Mouse (Mus musculus): ENCODE measurements around the gene Psma2. TPM values are rescaled to one million over a fixed set of nuclear protein-coding genes. Genes with fewer than 3 reads are reported as not detected.

The Psma2 gene
- 100 to 1,000 TPM; 145 to 178 TPM for polyA plus RNA-seq (2017; shearing (Covaris generic))

DNA sequence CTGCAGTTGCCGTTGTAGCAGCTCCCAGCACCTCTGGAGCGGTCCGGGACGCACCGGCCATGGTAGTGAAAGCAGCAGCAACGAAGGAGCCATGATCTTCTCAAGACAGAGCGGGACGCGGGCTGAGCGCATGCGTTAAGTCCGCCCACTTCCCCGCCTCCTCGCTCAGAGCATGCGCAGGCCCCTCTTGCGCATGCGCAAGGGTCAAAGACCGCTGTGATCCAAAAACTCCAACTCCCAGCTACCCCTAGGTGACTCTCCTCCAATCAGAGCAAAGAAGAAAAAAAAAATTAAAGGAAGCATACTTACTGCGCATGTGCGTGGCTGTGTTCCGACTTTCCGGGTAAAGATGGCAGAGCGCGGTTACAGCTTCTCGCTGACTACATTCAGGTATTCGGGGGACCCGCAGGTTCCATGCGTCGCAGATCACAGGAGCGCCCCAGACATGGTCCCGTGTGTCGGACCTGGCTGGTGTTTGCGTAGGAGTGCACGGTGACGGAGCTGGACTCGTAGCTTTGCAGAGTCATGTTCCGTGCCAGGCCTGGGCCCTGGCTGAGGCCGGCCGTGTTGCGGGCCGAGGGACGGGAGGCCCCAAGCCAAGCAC, at the start of gene Psma2, which contains the start of gene Mrpl32:
TSS of gene Psma2 (plus strand) at position 315 of the 604 bp plus-strand sequence.
TSS of gene Mrpl32 (minus strand) at position 240 of the 604 bp plus-strand sequence.
- ATAC-seq = peak; percentile 86

DNA sequence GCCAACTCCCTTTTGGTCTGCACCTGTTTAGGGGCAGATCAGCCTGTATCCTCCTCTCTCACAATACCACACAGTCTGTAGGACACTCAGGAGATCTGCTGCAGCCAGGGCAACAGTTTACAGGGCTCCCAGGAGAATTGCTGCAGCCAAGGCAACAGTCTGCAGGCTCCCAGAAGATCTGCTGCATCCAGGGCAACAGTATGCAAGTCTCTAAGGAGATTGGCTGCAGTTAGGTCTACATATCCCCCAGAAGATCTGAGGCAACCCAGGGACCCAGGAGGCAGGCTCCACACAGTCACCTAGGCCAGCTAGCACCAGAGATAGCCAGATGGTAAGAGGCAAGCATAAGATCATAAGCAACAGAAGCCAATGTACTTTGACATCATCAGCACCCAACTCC, 38.9 kb upstream of the Psma2 start:
- ATAC-seq = no peak

DNA sequence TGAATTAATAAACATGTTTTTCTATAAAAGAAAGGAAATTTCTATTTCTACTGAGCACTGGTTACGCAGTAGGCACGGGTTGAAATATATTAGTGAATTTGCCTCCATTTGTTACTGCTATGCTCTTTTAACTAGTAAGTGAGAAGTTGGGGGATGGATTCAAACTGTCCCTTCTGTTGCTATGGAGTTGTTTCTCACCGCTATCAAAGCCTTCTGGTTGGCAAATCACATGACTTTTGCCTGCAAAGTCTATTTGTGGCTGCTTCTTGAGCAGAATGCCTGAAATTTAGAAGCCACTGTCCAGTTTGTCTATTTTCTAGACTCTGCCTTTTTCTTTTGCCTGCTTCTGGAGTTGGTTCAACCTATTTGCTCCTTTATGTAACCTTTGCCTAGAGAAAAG, 32.6 kb upstream of the Psma2 start:
- no peak for ATAC-seq

DNA sequence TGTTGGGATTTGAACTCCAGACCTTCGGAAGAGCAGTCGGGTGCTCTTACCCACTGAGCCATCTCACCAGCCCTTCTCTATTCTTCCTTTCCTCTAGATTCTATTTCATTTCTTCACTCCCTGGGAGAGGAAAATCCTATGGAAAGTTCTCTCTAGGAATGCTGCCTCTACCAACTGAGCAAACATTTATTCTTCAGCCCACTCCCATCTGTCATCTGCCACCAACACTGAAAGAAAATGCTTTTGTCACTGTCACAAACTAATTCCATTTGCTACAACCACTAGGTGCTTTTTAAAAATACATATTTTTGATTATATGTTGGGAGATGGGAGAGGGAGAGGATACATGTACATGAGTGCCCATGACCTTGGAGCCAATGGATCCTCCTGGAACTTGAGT, 10.3 kb upstream of the Psma2 start:
- no peak for ATAC-seq

DNA sequence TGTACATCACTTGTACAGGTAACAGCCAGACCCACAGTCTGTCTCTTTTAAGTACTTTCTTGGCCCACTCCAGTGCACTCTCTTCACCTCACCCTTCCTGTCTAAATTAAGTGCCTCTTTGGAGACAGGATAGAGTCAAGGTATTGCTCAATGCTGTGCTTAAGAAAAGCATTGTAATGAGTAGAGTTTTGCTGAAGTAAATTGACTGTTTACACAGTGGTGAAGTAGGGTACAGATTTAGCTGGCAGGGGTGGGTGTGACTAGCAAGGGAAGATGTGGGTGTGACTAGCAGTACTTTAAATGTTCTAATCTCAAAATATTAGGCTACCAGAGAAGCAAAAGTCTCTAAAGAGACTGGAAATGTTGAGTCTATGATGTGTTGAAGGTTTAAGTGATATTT, 5.4 kb upstream of the Psma2 start:
- ATAC-seq = no peak

DNA sequence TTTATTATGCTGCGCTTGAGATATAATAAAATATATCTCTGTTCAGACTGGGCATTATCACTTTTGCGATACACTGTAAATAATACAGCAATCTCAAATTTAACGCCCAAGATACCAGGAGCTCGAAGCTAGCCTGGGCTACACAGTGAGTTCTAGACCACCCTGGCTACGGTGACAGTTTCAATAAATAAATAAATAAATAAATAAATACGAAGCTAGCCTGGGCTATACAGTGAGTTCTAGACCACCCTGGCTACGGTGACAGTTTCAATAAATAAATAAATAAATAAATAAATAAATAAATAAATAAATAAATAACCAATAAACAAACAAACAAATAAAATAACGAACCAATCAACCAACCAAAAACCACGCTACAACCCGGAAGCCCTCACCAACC, 577 bp upstream of the Psma2 start:
- peak; percentile 35 for ATAC-seq

DNA sequence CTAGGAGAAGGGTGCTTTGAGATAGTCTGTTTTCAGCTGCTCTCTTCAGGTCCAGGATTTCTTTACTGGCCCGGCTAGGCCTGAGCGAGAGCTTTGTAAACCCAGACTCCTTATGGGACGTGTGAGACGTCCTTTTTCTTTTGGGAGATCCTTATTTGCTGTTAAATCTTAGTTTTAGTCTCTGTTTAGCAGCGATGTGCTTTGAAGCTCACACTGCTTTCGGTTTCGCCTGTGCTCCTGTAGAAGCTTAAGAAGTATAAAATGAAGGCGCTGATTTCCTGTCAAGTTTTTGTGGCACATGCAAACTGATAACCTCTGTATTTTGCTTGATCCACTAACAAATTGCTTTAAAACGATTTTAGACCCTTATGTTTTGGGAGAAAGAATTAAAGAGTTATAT, 513 bp downstream of the Psma2 start:
- peak; percentile 51 for ATAC-seq

DNA sequence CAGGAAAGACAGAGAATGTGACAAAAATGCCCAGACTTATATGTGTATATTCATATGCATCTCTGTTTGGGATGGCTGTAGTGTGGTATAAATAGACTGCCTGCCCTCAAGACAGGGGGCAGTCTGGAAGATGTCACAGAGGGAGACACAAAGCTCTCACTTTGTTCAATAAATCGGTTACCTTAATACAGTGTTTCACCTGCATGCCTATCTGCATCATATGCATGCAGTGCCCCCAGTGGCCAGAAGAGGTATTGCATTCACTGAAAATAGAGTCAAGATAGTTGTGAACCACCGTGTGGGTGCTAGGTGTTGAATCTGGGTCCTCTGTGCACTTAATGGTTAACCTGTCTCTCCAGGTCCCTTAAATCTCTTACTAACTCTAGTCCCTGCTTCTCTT, 5.7 kb downstream of the Psma2 start:
- peak; percentile 92 for ATAC-seq

DNA sequence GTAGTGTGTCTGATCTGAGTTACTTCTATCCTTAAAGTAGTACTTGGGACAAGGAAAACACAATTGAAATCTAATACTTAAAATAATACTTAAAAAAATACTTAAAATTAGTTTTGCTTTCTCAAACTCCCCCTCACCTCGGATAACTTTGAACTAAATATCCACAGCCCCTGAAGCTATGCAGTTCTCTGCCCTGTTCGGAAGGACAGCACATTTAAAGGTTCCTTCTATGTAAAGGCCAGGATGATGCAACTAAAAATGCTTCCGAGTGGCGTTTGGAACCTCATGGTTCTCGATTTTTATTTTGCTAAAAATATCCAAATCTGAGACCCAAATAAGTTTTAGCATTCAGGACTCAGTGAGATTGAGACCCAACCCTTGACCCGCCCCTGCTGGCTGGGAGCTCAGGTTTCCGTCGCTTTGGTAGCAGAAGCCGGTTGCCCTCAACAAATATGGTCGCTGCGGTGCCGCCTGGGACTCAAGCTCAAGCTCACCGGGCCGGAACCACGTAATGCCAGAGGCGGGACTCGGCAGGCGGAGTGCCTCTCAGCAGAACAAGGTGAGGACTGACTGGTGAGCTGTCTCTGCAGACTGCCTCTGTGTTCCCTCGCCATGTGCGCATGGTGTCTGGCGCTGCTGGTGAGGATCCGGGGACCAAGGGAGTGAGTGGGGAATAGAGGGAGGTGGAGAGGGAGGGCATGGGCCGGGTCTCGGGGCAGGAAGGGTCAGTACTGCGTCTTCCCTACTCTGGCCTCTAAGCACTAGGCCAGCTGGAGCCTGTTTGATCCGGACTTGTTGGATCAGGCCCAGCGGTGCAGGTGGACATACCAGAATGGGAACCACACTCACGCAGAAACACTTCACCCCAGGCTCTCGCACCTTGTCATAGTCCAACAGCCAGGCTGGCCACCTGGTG, 16.9 kb downstream of the Psma2 start, which contains the start of gene AW209491:
TSS of gene AW209491 (plus strand) at position 429 of the 916 bp plus-strand sequence.
- peak; percentile 99 for ATAC-seq

DNA sequence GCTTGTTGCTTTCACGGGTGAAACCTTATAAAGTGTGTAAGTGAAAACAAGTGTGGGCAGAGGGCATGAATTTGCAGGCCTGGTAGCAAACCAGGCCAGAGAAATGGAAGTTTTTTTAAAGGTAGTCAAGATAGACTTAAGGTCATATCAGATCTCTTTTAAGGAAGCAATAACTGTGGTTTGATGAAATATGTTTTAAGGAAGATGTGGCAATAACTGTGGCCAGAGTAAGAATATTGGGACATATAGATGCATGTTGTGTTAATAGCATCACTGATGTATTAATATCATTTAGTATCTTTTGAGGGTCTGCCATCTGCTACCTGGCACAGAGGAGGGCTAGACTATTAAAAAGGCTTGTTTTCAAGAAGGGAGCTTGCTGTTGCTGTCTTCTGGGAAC, 27.0 kb downstream of the Psma2 start:
- no peak for ATAC-seq

DNA sequence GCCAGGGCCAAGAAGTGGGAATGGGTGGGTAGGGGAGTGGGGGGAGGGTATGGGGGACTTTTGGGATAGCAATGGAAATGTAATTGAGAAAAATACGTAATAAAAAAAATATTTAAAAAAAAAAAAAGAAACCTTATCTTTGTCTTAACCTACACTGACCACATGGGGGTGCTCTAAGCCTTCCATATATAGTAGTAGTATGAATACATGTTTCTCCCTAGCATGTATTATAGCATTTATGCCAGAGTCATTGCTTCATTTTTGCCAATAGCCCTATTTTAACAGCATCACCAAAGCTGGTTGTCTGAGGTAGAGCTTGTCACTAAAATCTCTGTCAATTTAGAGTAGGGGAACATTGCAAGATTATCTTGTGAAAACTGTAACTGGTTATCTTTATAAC, 36.3 kb downstream of the Psma2 start:
- peak; percentile 32 for ATAC-seq

DNA sequence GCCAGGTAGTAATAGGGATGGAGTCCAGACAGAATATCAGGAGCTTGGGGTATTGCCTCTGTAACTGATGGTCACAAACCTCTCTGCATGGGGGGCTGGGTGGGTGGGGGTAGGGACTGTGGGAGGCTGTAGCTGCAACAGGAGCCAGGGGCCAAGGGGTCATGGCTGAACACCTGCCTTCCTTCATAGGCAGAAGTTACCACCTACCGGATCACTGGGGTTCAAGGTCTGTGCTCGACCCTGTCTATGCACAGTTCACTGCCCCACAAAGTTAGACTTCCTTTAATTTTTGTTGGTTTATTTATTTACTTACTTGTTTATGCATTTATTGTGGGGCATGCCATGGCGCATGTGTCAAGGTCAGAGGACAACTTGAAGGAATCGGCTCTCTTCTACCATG, 54.1 kb downstream of the Psma2 start:
- no peak for ATAC-seq

DNA sequence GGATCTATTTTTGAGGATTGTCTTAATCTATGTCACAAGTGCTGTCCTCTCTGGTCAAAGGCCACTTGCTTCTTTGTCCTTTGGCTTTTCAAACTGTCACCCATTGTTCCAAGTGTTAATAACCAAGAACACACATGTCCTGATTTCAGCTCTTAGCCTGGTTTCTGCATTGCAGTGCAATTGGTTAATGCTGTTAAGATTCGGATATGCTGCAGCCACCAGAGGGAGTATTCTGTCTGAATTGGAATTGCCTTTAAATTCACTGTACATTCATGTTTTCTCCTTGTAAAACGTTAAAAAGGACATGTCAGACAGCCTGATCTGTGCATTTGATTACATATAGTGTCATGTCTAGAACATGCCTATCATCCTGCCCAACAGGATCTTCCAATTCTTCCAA, 57.3 kb downstream of the Psma2 start:
- no peak for ATAC-seq

DNA sequence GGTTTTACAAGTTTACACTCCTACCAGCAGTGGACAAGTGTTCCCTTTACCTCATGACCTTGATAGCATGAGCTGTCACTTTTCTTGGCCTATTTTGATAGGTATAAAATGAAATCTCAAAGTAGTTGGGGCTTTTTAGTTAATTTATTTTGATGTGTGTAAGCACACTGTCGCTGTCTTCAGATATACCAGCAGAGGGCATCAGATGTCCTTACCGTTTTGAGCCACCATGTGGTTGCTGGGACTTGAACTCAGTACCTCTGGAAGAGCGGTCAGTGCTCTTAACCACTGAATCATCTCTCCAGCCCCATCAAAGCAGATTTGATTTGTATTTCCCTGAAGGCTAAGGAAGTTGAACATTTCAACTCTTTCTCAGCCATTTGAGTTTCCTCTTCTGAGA, 75.9 kb downstream of the Psma2 start:
- no peak for ATAC-seq

DNA sequence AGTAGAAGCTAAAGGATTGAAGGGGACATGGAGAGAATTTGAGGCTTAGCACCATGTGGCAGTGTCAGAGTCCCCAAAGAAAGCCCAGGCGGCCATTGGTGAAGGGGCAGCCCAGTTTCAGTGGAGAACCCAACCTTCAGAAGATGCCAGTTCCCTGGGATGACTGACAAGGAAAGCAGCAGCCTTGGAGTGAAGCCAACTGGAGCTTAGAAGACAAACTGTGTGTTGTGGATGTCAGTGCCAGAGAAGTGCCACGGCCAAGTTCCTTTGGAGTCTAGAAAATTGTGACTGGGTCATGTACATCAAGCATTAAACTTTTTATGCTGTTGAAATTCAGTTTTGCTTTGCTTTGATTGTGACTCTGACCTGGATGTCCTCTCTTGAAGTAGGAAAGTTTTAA, 103.8 kb downstream of the Psma2 start:
- ATAC-seq = no peak

DNA sequence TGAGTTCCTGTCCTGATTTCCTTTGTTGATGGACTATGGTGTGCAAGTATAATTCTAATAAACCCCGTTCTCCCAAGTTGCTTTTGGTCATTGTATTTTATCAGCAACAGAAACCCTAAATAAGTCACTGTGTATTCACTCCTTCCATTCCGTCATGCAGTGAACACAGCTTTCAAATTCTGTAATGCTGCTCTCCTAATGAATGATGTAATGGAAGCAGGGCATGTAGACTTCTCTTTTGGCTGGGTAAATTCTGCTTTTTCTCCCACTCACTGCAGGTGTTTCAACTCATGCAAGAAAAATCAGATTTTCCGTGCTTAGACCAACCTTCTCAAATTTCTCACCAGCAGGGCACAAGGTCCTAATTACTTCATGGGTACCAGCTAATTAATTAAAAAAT, 104.7 kb downstream of the Psma2 start:
- no peak for ATAC-seq

Other genes with a start within 250 kb of the Psma2 start
- gene Hecw1, start 90.0 kb upstream of the Psma2 start, polyA plus RNA-seq (2017; shearing (Covaris generic)) = under 1 TPM; 0.17 to 0.18 TPM
- gene Mrpl32, start 75 bp upstream of the Psma2 start, polyA plus RNA-seq (2017; shearing (Covaris generic)) = 100 to 1,000 TPM; 120 to 137 TPM
- 10 to 100 TPM; 29.5 to 38.4 TPM for gene AW209491, start 16.9 kb downstream of the Psma2 start, polyA plus RNA-seq (2017; shearing (Covaris generic))

All from CD4-positive, CD25-positive, alpha-beta regulatory T cell, adult 4 months (primary cell).